Mouse (Mus musculus) heart, embryonic 14.5 days (tissue): Measurements from ENCODE around the gene Olfr669. TPM values are rescaled to one million over a fixed set of nuclear protein-coding genes. Genes with fewer than 3 reads are reported as not detected.

Source experiments
- polyA plus RNA-seq: library from polyadenylated mRNA; unstranded; fragments of >200 nt; fragmentation: Nextera tagmentation; extraction: Ambion mirVana; gene quantifications from 2 replicates; pipeline ENCODE4 v1.2.1, GENCODE M21; 2014

Olfr669 gene
- polyA plus RNA-seq, 1 experiment from 2014 or later, result not detected

Other genes starting within 250 kb of the Olfr669 start
- gene Olfr661, start 247.7 kb upstream of the Olfr669 start, polyA plus RNA-seq, result not detected in 2 replicates
- not detected in 2 replicates for gene Usp17le, start 156.8 kb upstream of the Olfr669 start, polyA plus RNA-seq
- not detected in 2 replicates for gene Usp17lb, start 91.6 kb upstream of the Olfr669 start, polyA plus RNA-seq
- gene Usp17la, start 77.2 kb upstream of the Olfr669 start, polyA plus RNA-seq, result not detected in 2 replicates
- gene Olfr665, start 56.2 kb upstream of the Olfr669 start, polyA plus RNA-seq, result not detected in 2 replicates
- gene Olfr666, start 38.3 kb upstream of the Olfr669 start, polyA plus RNA-seq, result not detected in 2 replicates
- gene Olfr667, start 12.8 kb upstream of the Olfr669 start, polyA plus RNA-seq, result not detected in 2 replicates
- not detected in 2 replicates for gene Olfr668, start 6.2 kb upstream of the Olfr669 start, polyA plus RNA-seq
- not detected in 2 replicates for gene Olfr670, start 28.4 kb downstream of the Olfr669 start, polyA plus RNA-seq
- gene Olfr671, start 44.9 kb downstream of the Olfr669 start, polyA plus RNA-seq, result not detected in 2 replicates
- gene Olfr672, start 67.8 kb downstream of the Olfr669 start, polyA plus RNA-seq, result not detected in 2 replicates
- not detected in 2 replicates for gene Olfr675, start 94.2 kb downstream of the Olfr669 start, polyA plus RNA-seq
- gene Olfr676, start 98.5 kb downstream of the Olfr669 start, polyA plus RNA-seq, result not detected in 2 replicates
- gene Olfr677, start 117.1 kb downstream of the Olfr669 start, polyA plus RNA-seq, result not detected in 2 replicates
- gene Olfr678, start 130.2 kb downstream of the Olfr669 start, polyA plus RNA-seq, result not detected in 2 replicates
- not detected in 2 replicates for gene Olfr679, start 147.0 kb downstream of the Olfr669 start, polyA plus RNA-seq
- gene Olfr680-ps1, start 158.6 kb downstream of the Olfr669 start, polyA plus RNA-seq, result not detected in 2 replicates
- not detected in 2 replicates for gene Olfr681, start 182.6 kb downstream of the Olfr669 start, polyA plus RNA-seq
- gene Olfr683, start 212.8 kb downstream of the Olfr669 start, polyA plus RNA-seq, result not detected in 2 replicates
- not detected in 2 replicates for gene Olfr684, start 229.4 kb downstream of the Olfr669 start, polyA plus RNA-seq